Mouse (Mus musculus): ENCODE measurements around the gene Map3k3. TPM values are rescaled to one million over a fixed set of nuclear protein-coding genes. Genes with fewer than 3 reads are reported as not detected.
A peak's percentile ranks its signal among the peaks of the same experiment; 100 is the strongest.

Gene Map3k3
- 20.5 and 21.3 TPM in 2 replicates for polyA plus RNA-seq (2015; fragmentation: Nextera tagmentation; extraction: Ambion mirVana)

GRCm38 (mm10) chr11:106083708-106084701, at the start of gene Map3k3:
Gene Map3k3 (plus strand): TSS chr11:106084613.
- WGBS, result under 1% methylated on average over 69 of the region's 69 CpGs
- ATAC-seq (ENCODE audit: extremely low read depth, insufficient number of reproducible peaks, low FRiP score, low TSS enrichment), result peak; percentile 99
- Histone ChIP-seq H3K9ac (peak within 1 kb of the TSS; percentile 98), H3K9me3 (no peaks in the 10 kb centered on the region), H3K4me1 (peaks cover 20% of the 10 kb centered on the region), H3K4me2 (peak within 1 kb of the TSS; percentile 76), H3K36me3 (no peaks in the 10 kb centered on the region), H3K27me3 (replicated peaks) (no peaks in the 10 kb centered on the region), H3K27ac (replicated peaks) (peak within 1 kb of the TSS; percentile 99), H3K4me3 (peak within 1 kb of the TSS; percentile 99)

GRCm38 (mm10) chr11:106034986-106035385, 49.4 kb upstream of the Map3k3 start:
- peaks cover 33% of the 10 kb centered on the region for H3K4me1 ChIP-seq
- WGBS, result 77% methylated on average over 9 of the region's 9 CpGs
- no peak overlapping the region for H3K4me3 ChIP-seq
- no peaks in the 10 kb centered on the region for H3K27me3 ChIP-seq (replicated peaks)
- H3K27ac ChIP-seq (replicated peaks), result no peak overlapping the region
- no peaks in the 10 kb centered on the region for H3K9me3 ChIP-seq
- no peak for ATAC-seq (ENCODE audit: extremely low read depth, insufficient number of reproducible peaks, low FRiP score, low TSS enrichment)
- no peak overlapping the region for H3K4me2 ChIP-seq
- peaks cover 6% of the 10 kb centered on the region; the same call in 1 of the 2 replicates for H3K36me3 ChIP-seq
- H3K9ac ChIP-seq, result no peak overlapping the region

DNA sequence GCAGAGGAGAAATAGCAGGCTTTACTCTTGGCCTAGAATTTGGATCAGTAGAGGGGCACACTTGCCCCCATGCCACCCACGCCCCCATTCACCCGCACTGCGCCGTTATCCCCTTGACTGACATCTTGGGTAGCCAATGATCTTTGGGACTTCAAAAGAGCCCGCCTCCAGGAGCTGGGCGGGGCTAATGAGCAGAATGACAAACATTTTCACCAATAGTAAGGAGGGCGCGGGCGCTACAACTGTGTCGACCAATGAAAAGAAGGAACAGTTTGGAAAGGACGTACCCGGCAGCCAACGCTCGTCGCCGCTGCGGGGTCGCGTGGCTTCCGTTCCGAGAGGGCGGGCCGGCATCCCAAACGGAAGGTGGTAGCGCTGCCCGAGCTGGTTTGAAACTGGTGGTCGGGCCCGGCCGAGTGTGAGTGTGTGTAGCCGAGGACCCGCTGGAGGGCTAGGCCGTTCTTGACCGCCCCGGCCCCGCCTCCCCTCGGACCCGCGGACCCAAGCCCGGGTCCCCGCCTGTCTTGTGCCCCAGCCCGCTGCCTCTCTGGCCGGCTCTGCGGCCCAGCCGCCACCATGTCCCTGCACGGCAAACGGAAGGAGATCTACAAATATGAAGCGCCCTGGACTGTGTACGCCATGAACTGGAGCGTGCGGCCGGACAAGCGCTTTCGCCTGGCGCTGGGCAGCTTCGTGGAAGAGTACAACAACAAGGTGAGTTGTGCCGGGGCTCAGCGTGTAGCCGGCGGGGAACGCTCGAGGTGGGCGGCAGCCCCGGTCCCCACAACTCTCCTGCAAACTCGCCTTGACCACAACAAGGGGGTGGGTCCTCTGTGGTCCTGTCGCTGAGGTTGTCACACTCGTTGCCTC, 47.6 kb upstream of the Map3k3 start, which contains the start of gene Dcaf7:
Dcaf7 (plus strand) TSS at position 325 of the 870 bp plus-strand sequence.
- peak within 1 kb of the TSS; percentile 96 for H3K4me2 ChIP-seq
- WGBS, result under 1% methylated on average over 66 of the region's 66 CpGs
- H3K9me3 ChIP-seq, result no peaks in the 10 kb centered on the region
- peak within 1 kb of the TSS; percentile 93 for H3K9ac ChIP-seq
- H3K27me3 ChIP-seq (replicated peaks), result no peaks in the 10 kb centered on the region
- peaks cover 6% of the 10 kb centered on the region; the same call in 1 of the 2 replicates for H3K36me3 ChIP-seq
- peak; percentile 98 for ATAC-seq (ENCODE audit: extremely low read depth, insufficient number of reproducible peaks, low FRiP score, low TSS enrichment)
- peak within 1 kb of the TSS; percentile 90 for H3K4me3 ChIP-seq
- H3K4me1 ChIP-seq, result peaks cover 33% of the 10 kb centered on the region
- peak within 1 kb of the TSS; percentile 89 for H3K27ac ChIP-seq (replicated peaks)

DNA sequence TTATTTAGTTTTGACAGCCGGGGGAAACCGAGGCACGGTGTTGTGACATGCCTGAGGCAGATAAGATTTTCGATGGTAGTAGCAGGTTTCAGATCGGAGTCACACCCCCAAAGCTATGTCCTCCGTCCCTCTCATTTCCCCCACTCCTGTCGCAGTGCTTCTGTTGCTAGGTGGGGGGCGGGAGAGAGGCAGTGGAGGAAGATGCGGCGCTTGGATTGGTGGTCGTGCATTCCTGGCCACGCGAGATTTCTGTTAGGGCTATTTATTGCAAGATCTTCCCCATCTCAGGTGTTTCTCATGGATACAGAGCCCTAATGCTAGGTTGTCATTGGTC, 47.0 kb upstream of the Map3k3 start:
- Histone ChIP-seq H3K36me3 (peaks cover 6% of the 10 kb centered on the region; the same call in 1 of the 2 replicates), H3K9me3 (no peaks in the 10 kb centered on the region), H3K27ac (replicated peaks) (peak overlapping the region; percentile 89), H3K4me2 (peak overlapping the region; percentile 96), H3K9ac (peak overlapping the region; percentile 93), H3K4me3 (peak overlapping the region; percentile 90), H3K4me1 (peaks cover 33% of the 10 kb centered on the region), H3K27me3 (replicated peaks) (no peaks in the 10 kb centered on the region)
- 0% methylated on average over 13 of the region's 13 CpGs for WGBS
- ATAC-seq (ENCODE audit: extremely low read depth, insufficient number of reproducible peaks, low FRiP score, low TSS enrichment), result no peak

DNA sequence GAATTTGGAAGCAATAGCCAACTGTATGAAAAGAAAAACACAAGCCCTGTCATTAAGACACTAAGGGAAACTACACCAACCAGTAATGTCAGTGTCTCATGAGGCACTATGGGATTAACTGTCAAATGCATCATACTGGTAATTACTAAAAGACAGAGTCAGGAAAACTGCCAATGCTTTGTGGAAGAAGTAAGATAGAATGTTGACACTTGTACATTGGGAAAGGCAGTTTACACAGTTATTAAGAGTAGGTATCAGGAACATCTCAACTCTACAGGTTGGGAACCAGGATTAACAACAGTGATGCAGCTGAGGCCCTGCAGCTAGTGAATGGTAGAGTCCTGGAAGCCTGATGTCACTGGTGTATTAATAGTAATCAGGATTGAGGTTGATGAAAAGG, 40.1 kb upstream of the Map3k3 start:
- H3K27me3 ChIP-seq (replicated peaks), result no peaks in the 10 kb centered on the region
- H3K9ac ChIP-seq, result no peak overlapping the region
- H3K36me3 ChIP-seq, result peaks cover 32% of the 10 kb centered on the region
- no peak for ATAC-seq (ENCODE audit: extremely low read depth, insufficient number of reproducible peaks, low FRiP score, low TSS enrichment)
- no peak overlapping the region for H3K4me3 ChIP-seq
- no peak overlapping the region for H3K27ac ChIP-seq (replicated peaks)
- no peaks in the 10 kb centered on the region for H3K9me3 ChIP-seq
- H3K4me2 ChIP-seq, result no peak overlapping the region
- peaks cover 12% of the 10 kb centered on the region; the same call in 1 of the 2 replicates for H3K4me1 ChIP-seq

GRCm38 (mm10) chr11:106045256-106045655, 39.2 kb upstream of the Map3k3 start:
- Histone ChIP-seq H3K4me2 (no peak overlapping the region), H3K36me3 (peaks cover 37% of the 10 kb centered on the region), H3K9ac (no peak overlapping the region), H3K4me1 (peaks cover 7% of the 10 kb centered on the region; the same call in 1 of the 2 replicates), H3K4me3 (no peak overlapping the region), H3K9me3 (no peaks in the 10 kb centered on the region), H3K27ac (replicated peaks) (no peak overlapping the region), H3K27me3 (replicated peaks) (no peaks in the 10 kb centered on the region)
- no peak for ATAC-seq (ENCODE audit: extremely low read depth, insufficient number of reproducible peaks, low FRiP score, low TSS enrichment)
- WGBS, result 73% methylated on average over 1 of the region's 1 CpGs

GRCm38 (mm10) chr11:106045780-106046179, 38.6 kb upstream of the Map3k3 start:
- ATAC-seq (ENCODE audit: extremely low read depth, insufficient number of reproducible peaks, low FRiP score, low TSS enrichment), result no peak
- 92% methylated on average over 3 of the region's 3 CpGs for WGBS
- no peaks in the 10 kb centered on the region for H3K9me3 ChIP-seq

DNA sequence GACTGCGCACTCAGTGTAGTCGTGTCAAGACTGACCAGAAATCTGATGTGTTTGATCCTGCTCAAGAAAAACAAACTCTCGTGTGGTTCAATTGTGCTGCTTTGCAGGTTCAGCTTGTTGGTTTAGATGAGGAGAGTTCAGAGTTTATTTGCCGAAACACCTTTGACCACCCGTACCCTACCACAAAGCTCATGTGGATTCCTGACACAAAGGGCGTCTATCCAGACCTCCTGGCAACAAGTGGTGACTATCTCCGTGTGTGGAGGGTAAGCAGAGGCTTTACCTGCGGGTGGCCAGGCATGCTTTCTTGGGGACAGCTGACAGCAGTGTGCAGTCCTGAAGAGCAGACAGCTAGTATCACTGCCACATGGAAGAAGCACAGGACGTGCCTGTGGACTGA, 37.8 kb upstream of the Map3k3 start:
- peaks cover 50% of the 10 kb centered on the region for H3K36me3 ChIP-seq
- no peaks in the 10 kb centered on the region for H3K9me3 ChIP-seq
- H3K4me2 ChIP-seq, result no peak overlapping the region
- no peak overlapping the region for H3K27ac ChIP-seq (replicated peaks)
- H3K4me1 ChIP-seq, result peaks cover 7% of the 10 kb centered on the region; the same call in 1 of the 2 replicates
- no peak for ATAC-seq (ENCODE audit: extremely low read depth, insufficient number of reproducible peaks, low FRiP score, low TSS enrichment)
- no peak overlapping the region for H3K4me3 ChIP-seq
- no peak overlapping the region for H3K9ac ChIP-seq
- WGBS, result 79% methylated on average over 9 of the region's 9 CpGs
- no peaks in the 10 kb centered on the region for H3K27me3 ChIP-seq (replicated peaks)

More at GRCm38 (mm10) chr11:106045780-106046179, 38.6 kb upstream of the Map3k3 start:
- Histone ChIP-seq H3K4me1 (peaks cover 7% of the 10 kb centered on the region; the same call in 1 of the 2 replicates), H3K27me3 (replicated peaks) (no peaks in the 10 kb centered on the region), H3K36me3 (peaks cover 42% of the 10 kb centered on the region), H3K27ac (replicated peaks) (no peak overlapping the region), H3K4me2 (no peak overlapping the region), H3K9ac (no peak overlapping the region), H3K4me3 (no peak overlapping the region)

- no peak overlapping the region for H3K27ac ChIP-seq (replicated peaks)
- H3K4me1 ChIP-seq, result no peaks in the 10 kb centered on the region
- no peak overlapping the region for H3K4me2 ChIP-seq
- H3K4me3 ChIP-seq, result no peak overlapping the region
- WGBS, result 90% methylated on average over 2 of the region's 2 CpGs
- H3K9ac ChIP-seq, result no peak overlapping the region
- no peaks in the 10 kb centered on the region for H3K27me3 ChIP-seq (replicated peaks)
- no peaks in the 10 kb centered on the region for H3K9me3 ChIP-seq
- H3K36me3 ChIP-seq, result peaks cover 100% of the 10 kb centered on the region
- ATAC-seq (ENCODE audit: extremely low read depth, insufficient number of reproducible peaks, low FRiP score, low TSS enrichment), result no peak
Observed at GRCm38 (mm10) chr11:106053921-106054320, 30.5 kb upstream of the Map3k3 start.

DNA sequence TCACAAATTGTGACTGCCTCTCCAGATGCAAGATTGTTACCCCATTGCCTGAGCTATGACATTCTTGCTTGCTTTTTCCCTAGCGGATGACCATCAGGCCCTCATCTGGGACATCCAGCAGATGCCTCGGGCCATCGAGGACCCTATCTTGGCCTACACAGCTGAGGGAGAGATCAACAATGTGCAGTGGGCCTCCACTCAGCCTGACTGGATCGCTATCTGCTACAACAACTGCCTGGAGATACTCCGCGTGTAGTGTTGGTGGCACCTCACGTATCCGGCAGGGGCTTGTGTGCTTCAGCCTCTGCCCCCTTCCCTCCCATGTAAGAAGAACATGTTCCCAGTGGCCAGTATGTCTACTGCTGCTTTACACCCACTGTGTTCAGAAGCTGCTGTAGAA, 29.8 kb upstream of the Map3k3 start:
- Histone ChIP-seq H3K4me1 (no peaks in the 10 kb centered on the region), H3K27me3 (replicated peaks) (no peaks in the 10 kb centered on the region), H3K36me3 (peaks cover 100% of the 10 kb centered on the region), H3K9ac (no peak overlapping the region), H3K4me3 (no peak overlapping the region), H3K4me2 (no peak overlapping the region), H3K27ac (replicated peaks) (no peak overlapping the region), H3K9me3 (no peaks in the 10 kb centered on the region)
- WGBS, result 87% methylated on average over 8 of the region's 8 CpGs
- ATAC-seq (ENCODE audit: extremely low read depth, insufficient number of reproducible peaks, low FRiP score, low TSS enrichment), result no peak

DNA sequence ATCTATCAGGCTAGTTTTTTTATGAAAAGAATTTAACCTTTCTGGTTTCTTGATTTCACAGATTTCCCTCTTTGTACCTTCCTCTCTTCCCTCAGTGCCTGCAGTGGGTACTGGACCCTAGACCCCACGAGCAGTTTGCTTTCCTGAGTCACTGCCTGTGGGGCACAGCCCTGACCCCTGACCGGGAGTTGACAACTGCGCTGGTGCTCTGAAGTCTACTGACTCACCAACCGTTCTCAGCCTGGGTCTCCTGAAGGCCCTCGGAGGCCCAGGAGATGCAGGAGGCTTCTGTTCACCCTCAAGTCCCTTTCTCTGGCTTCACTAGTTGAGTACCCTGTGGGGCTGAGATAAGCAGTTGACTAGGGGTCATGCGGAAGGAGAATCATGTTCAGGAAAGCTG, 29.1 kb upstream of the Map3k3 start:
- ATAC-seq (ENCODE audit: extremely low read depth, insufficient number of reproducible peaks, low FRiP score, low TSS enrichment), result no peak
- H3K9ac ChIP-seq, result no peak overlapping the region
- H3K4me3 ChIP-seq, result no peak overlapping the region
- H3K4me1 ChIP-seq, result no peaks in the 10 kb centered on the region
- no peaks in the 10 kb centered on the region for H3K27me3 ChIP-seq (replicated peaks)
- no peak overlapping the region for H3K4me2 ChIP-seq
- H3K9me3 ChIP-seq, result no peaks in the 10 kb centered on the region
- H3K36me3 ChIP-seq, result peaks cover 100% of the 10 kb centered on the region
- 84% methylated on average over 6 of the region's 6 CpGs for WGBS
- H3K27ac ChIP-seq (replicated peaks), result no peak overlapping the region

All from heart, embryonic 13.5 days (tissue).